Comparison of ENCODE assay signal across 17 mouse cellular contexts in the genomic region with DNA sequence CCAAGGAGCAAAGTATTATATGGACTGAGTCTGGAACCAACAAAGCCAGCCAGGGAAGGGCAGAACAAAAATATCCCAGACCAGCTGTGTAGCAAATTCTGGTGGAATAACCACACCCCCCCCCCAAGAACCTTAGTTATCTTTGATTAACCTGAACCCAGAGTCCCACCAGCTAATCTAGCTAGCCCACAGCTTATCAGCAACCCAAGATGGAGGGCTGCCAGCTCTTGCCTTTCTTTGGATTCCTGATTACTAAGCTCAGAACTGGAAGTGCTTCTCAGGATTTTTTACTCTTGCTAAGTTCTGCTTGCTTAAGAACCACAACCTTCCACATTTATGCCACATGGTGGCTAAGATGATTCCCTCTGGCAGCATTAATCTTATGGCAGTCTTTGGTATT. TPM values are rescaled to one million over a fixed set of nuclear protein-coding genes. Genes with fewer than 3 reads are reported as not detected.
A peak's percentile ranks its signal among the peaks of the same experiment; 100 is the strongest.
DNase-seq lines count a peak whose midpoint lies in the region; ATAC-seq lines count a peak whose summit lies in the region.
"Had no signal": no experiment of that assay in that cellular context is flagged by ENCODE, and none has a peak within 500 bp of the region (broad histone marks: within the 10 kb centered on the region; RNA-seq: fewer than 3 reads in every experiment).

No protein-coding gene starts in this region.

- peak overlapping the region; percentile 32; the same call in 1 of the 2 replicates for H3K27ac ChIP-seq in heart, embryonic 16.5 days (ENCODE audit: low read length)
- H3K27ac ChIP-seq: embryonic facial prominence, embryonic 12.5 days; heart, adult 2 months; hindbrain, embryonic 12.5 days; midbrain, embryonic 10.5 days had no signal

- H3K4me1 ChIP-seq in heart, embryonic 16.5 days (ENCODE audit: control insufficient read depth, insufficient read depth, low read length): peaks cover 8% of the 10 kb centered on the region
- H3K4me1 ChIP-seq: embryonic facial prominence, embryonic 12.5 days; hindbrain, embryonic 12.5 days; midbrain, embryonic 10.5 days had no signal

- intact Hi-C loops in heart, postnatal 25 days (cut with DNase I): no loop called here

- H3K9ac ChIP-seq in heart, embryonic 16.5 days (ENCODE audit: low read length): no peak overlapping the region
- H3K9ac ChIP-seq: embryonic facial prominence, embryonic 12.5 days; forebrain, postnatal 0 days; hindbrain, embryonic 12.5 days had no signal

- no peak overlapping the region for H3K4me3 ChIP-seq in heart, embryonic 16.5 days (ENCODE audit: low read length)
- H3K4me3 ChIP-seq: embryonic facial prominence, embryonic 12.5 days; heart, adult 2 months; hindbrain, embryonic 12.5 days; midbrain, embryonic 10.5 days had no signal

- no peak for DNase-seq in heart, postnatal 25 days (ENCODE audit: low spot score)
- peak; percentile 11 for DNase-seq in MEL-GATA-1-ER (ENCODE audit: extremely low read depth, low read depth)
- DNase-seq in liver: peak; percentile 44
- DNase-seq in spleen, postnatal 36 days (ENCODE audit: low spot score in 2 of 2): no peak
- DNase-seq in cerebellum, adult 18-20 months: no peak
- DNase-seq: cerebellum, adult 2 months; forebrain, postnatal 0 days; lung, postnatal 14 days; right cerebral cortex, postnatal 4 days had no signal

- H3K36me3 ChIP-seq in heart, embryonic 16.5 days (ENCODE audit: control insufficient read depth, insufficient read depth): peaks cover 17% of the 10 kb centered on the region

- no peak overlapping the region for H3K4me2 ChIP-seq in heart, embryonic 16.5 days (ENCODE audit: low read depth, low read length)
- H3K4me2 ChIP-seq: embryonic facial prominence, embryonic 12.5 days; hindbrain, embryonic 12.5 days had no signal

- no peaks in the 10 kb centered on the region for H3K9me3 ChIP-seq in heart, embryonic 16.5 days (replicated peaks; ENCODE audit: control insufficient read depth, low read length)
- H3K9me3 ChIP-seq: embryonic facial prominence, embryonic 12.5 days; hindbrain, embryonic 12.5 days; midbrain, embryonic 10.5 days had no signal

- no peak; the same call in 1 of the 2 replicates for ATAC-seq in heart, embryonic 16.5 days (replicated peaks; ENCODE audit: extremely low read depth, insufficient read depth, low FRiP score)
- ATAC-seq in megakaryocyte progenitor cell, adult 5-6 weeks (replicated peaks; ENCODE audit: poor library complexity): peak; percentile 68
- ATAC-seq in erythroblast, adult 5-6 weeks (replicated peaks; ENCODE audit: low FRiP score, poor library complexity, severe bottlenecking): no peak
- ATAC-seq: forebrain, postnatal 0 days; inflammation-experienced regulatory T-cells, adult 6 months had no signal

- H3K27me3 ChIP-seq in heart, embryonic 16.5 days (ENCODE audit: control insufficient read depth, insufficient read depth, low read length): no peaks in the 10 kb centered on the region
- H3K27me3 ChIP-seq: embryonic facial prominence, embryonic 12.5 days; hindbrain, embryonic 12.5 days had no signal

RNA-seq across cellular contexts. Expression of gene Bbs4, which starts 29.0 kb away (rescaled TPM):
- 6.3 and 7.5 TPM in 2 replicates for polyA plus RNA-seq in heart, embryonic 16.5 days (2015; fragmentation: Nextera tagmentation; extraction: Ambion mirVana)
- total RNA-seq in heart, postnatal 25 days (2021): 1 to 10 TPM; 2.2 to 2.3 TPM
- 3.5 and 8.7 TPM in 2 replicates for total RNA-seq in megakaryocyte progenitor cell, adult 5-6 weeks (2015)
- 7.6 and 9.7 TPM in 2 replicates for total RNA-seq in megakaryocyte progenitor cell, adult 5-6 weeks (2017)
- 2.5 and 6.1 TPM in 2 replicates for total RNA-seq in erythroblast, adult 5-6 weeks (2015; ENCODE audit: low replicate concordance)
- 0.85 and 4.0 TPM in 2 replicates for total RNA-seq in erythroblast, adult 5-6 weeks (2017; ENCODE audit: low replicate concordance)

RNA-seq across cellular contexts. Expression of gene Adpgk, which starts 33.0 kb away (rescaled TPM):
- polyA plus RNA-seq in heart, embryonic 16.5 days (2015; fragmentation: Nextera tagmentation; extraction: Ambion mirVana): 19.0 and 20.0 TPM in 2 replicates
- 1 to 10 TPM; 7.5 to 8.3 TPM for total RNA-seq in heart, postnatal 25 days (2021)
- total RNA-seq in megakaryocyte progenitor cell, adult 5-6 weeks (2015): 86.5 and 87.4 TPM in 2 replicates
- 54.3 and 57.9 TPM in 2 replicates for total RNA-seq in megakaryocyte progenitor cell, adult 5-6 weeks (2017)
- 79.5 and 126 TPM in 2 replicates for total RNA-seq in erythroblast, adult 5-6 weeks (2015; ENCODE audit: low replicate concordance)
- total RNA-seq in erythroblast, adult 5-6 weeks (2017; ENCODE audit: low replicate concordance): 71.7 and 75.5 TPM in 2 replicates

Comparison
In these comparisons a context has a peak if more than half of its experiments do, and no peak if none do; other contexts are left out.
1. DNase-seq: peak in MEL-GATA-1-ER (single experiment) and liver (single experiment); none in heart, postnatal 25 days (single experiment), spleen, postnatal 36 days (0 of 2) and cerebellum, adult 18-20 months (0 of 2).
2. RNA of gene Adpgk, which starts 33.0 kb away (total RNA-seq): 54.3 to 87.4 TPM in megakaryocyte progenitor cell, adult 5-6 weeks and 71.7 to 126 TPM in erythroblast, adult 5-6 weeks; 7.5 to 8.3 TPM in heart, postnatal 25 days; every median in the first group is over 4 times any median in the second.